ENCODE assay signal across 14 mouse cellular contexts in the genomic region with DNA sequence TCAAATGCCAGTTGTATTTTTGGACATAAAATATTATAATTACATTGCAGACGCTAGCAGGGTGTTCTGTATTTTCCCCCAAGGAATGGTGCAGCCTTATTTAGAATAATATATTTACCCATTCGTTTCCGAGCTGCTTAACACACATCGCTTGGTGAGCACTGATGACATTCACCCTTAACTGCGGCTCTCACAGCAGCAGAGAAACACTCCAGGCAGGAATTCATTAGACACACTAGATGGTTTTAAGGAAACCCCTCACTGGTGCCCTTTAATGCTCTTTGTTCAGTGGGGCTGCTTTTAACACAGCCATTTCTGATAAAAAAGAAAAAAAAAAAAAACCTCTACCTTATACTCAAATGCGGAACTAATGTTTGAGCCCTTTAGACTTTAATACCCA.
"Had no signal": no experiment of that assay in that cellular context is flagged by ENCODE, and none has a peak within 500 bp of the region (broad histone marks: within the 10 kb centered on the region; RNA-seq: fewer than 3 reads in every experiment).

No protein-coding gene starts in this region.

- H3K4me3 ChIP-seq: hindbrain, embryonic 15.5 days; kidney, embryonic 15.5 days; left cerebral cortex, adult 2 months; limb, embryonic 15.5 days; megakaryocyte, embryonic 14.5 days had no signal

- H3K4me2 ChIP-seq: hindbrain, embryonic 15.5 days; kidney, embryonic 15.5 days; limb, embryonic 15.5 days; lung, embryonic 14.5 days had no signal

- DNase-seq: kidney, adult 2 months; kidney, postnatal 14 days; lung, embryonic 14.5 days; lung, postnatal 10 days; right cerebral cortex, adult 18-20 months; right cerebral cortex, postnatal 25 days; thymus, postnatal 36 days had no signal

- H3K9me3 ChIP-seq: hindbrain, embryonic 15.5 days; kidney, embryonic 15.5 days; limb, embryonic 15.5 days had no signal

- ATAC-seq: intestine, embryonic 16.5 days had no signal

- H3K27ac ChIP-seq: hindbrain, embryonic 15.5 days; kidney, embryonic 15.5 days; left cerebral cortex, adult 2 months; limb, embryonic 15.5 days; macrophage had no signal

- H3K27me3 ChIP-seq: hindbrain, embryonic 15.5 days; kidney, embryonic 15.5 days; limb, embryonic 15.5 days; megakaryocyte, embryonic 14.5 days had no signal

- H3K36me3 ChIP-seq: hindbrain, embryonic 15.5 days; kidney, embryonic 15.5 days; limb, embryonic 15.5 days had no signal

- H3K9ac ChIP-seq: hindbrain, embryonic 15.5 days; kidney, embryonic 15.5 days; limb, embryonic 15.5 days; lung, embryonic 14.5 days had no signal

- H3K4me1 ChIP-seq: kidney, embryonic 15.5 days; limb, embryonic 15.5 days had no signal
